Mouse (Mus musculus): ENCODE results near the gene Lrrc74a. TPM values are rescaled to one million over a fixed set of nuclear protein-coding genes. Genes with fewer than 3 reads are reported as not detected.
A peak's percentile ranks its signal among the peaks of the same experiment; 100 is the strongest.

Lrrc74a gene
- polyA plus RNA-seq, 1 experiment from 2014 or later, result not detected

DNA sequence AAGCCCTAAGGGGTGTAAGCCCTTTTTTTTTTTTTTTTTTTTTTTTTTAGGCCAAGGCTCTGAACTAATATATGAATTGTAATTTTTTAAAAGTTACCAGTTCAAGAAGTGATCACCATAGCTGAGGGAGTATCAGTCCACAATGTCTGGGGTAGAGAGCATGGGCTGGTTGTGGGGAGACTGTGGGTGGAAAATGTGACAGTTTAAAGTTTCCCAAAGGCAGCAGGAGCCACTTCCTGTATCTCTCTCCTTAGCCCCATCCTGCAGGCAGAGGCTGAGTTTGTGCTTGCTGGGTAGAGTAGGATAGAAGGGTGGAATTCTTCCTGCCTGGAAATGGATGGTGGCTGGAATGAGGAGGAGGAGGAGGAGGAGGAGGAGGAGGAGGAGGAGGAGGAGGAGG, 40.8 kb upstream of the Lrrc74a start:
- H3K27ac ChIP-seq, result no peak overlapping the region
- no peaks in the 10 kb centered on the region for H3K27me3 ChIP-seq (ENCODE audit: control insufficient read depth, insufficient read depth, low read length)
- DNase-seq (ENCODE audit: low spot score) (no peak), ATAC-seq (ENCODE audit: low FRiP score) (no peak)
- no peak overlapping the region for H3K4me2 ChIP-seq (replicated peaks)
- no peaks in the 10 kb centered on the region for H3K9me3 ChIP-seq (ENCODE audit: control insufficient read depth, low read length)
- peaks cover 70% of the 10 kb centered on the region for H3K36me3 ChIP-seq (replicated peaks; ENCODE audit: control insufficient read depth, insufficient read depth)
- H3K4me3 ChIP-seq (replicated peaks; ENCODE audit: low read length), result no peak overlapping the region
- no peaks in the 10 kb centered on the region for H3K4me1 ChIP-seq (replicated peaks; ENCODE audit: control insufficient read depth, insufficient read depth, low read length)
- H3K9ac ChIP-seq, result no peak overlapping the region

DNA sequence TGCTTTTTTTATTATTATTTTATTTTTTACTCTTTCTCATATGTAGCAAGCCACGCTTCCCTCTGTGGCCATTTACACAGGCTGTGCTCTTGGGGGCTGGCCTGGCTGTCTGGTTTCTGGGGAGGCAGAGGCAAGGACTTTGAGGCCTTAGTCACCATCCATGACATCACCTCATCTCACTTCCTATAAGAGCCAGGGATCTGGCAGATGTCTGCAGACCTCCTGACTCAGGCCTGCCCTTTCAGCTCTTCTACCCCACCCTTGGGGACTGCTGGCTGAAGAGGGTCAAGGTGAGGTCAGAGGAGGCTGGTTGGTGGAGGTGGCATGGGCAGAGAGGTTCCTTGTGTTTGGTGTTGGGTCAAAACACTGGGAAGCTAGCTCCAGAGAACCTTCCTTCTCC, 39.7 kb upstream of the Lrrc74a start:
- Histone ChIP-seq H3K27ac (no peak overlapping the region), H3K9me3 (ENCODE audit: control insufficient read depth, low read length) (no peaks in the 10 kb centered on the region), H3K4me1 (replicated peaks; ENCODE audit: control insufficient read depth, insufficient read depth, low read length) (no peaks in the 10 kb centered on the region), H3K4me2 (replicated peaks) (no peak overlapping the region), H3K36me3 (replicated peaks; ENCODE audit: control insufficient read depth, insufficient read depth) (peaks cover 59% of the 10 kb centered on the region), H3K9ac (no peak overlapping the region), H3K27me3 (ENCODE audit: control insufficient read depth, insufficient read depth, low read length) (no peaks in the 10 kb centered on the region), H3K4me3 (replicated peaks; ENCODE audit: low read length) (no peak overlapping the region)
- ATAC-seq (ENCODE audit: low FRiP score) (no peak), DNase-seq (ENCODE audit: low spot score) (no peak)
- 82% methylated on average over 1 of the region's 1 CpGs for WGBS

DNA sequence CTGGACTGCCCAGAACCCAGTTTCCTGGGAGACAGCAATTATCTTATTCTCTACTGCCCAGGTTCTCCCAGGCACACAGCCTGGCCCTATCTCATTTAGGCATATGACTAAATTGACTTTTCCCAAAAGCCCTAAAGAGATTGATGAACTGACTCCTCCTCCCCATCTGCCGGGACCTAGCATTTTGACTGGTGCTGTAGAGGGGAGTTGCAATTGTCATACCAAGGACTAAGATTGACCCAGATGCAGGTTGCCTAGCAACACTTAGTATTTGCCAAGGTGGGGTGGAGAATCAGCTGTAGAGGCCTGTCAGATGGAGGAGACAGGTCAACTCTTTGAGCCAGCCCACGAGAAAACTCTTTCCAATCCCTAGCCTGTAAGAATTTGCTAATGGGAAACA, 36.2 kb upstream of the Lrrc74a start:
- peaks cover 27% of the 10 kb centered on the region for H3K36me3 ChIP-seq (replicated peaks; ENCODE audit: control insufficient read depth, insufficient read depth)
- no peak for DNase-seq (ENCODE audit: low spot score)
- no peak overlapping the region for H3K4me2 ChIP-seq (replicated peaks)
- peak overlapping the region; percentile 81; the same call in 1 of the 2 replicates for H3K27ac ChIP-seq
- 22% methylated on average over 2 of the region's 2 CpGs for WGBS
- no peaks in the 10 kb centered on the region; the same call in 1 of the 2 replicates for H3K4me1 ChIP-seq (replicated peaks; ENCODE audit: control insufficient read depth, insufficient read depth, low read length)
- no peak overlapping the region for H3K4me3 ChIP-seq (replicated peaks; ENCODE audit: low read length)
- H3K9ac ChIP-seq, result no peak overlapping the region
- no peaks in the 10 kb centered on the region for H3K9me3 ChIP-seq (ENCODE audit: control insufficient read depth, low read length)
- ATAC-seq (ENCODE audit: low FRiP score), result no peak
- H3K27me3 ChIP-seq (ENCODE audit: control insufficient read depth, insufficient read depth, low read length), result no peaks in the 10 kb centered on the region

DNA sequence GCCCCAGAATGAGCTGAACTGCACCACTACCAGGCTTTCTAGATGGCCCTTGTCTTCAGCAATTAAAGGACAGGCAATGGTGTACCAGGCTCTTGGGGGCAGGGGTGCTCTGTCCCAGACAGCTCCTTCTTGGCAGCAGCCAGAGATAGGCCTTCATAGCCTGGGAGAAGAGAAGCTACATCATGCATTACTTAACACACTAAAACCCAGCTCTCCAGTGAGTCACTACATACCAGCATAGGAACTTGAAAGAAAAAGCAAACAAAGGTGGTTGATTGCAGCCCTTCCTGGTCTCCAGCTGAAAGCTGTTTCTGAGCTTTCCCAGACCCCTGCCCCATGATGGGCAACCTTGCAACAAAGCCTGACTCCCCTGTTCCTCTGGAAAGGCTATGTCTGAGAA, 35.6 kb upstream of the Lrrc74a start:
- Histone ChIP-seq H3K9me3 (ENCODE audit: control insufficient read depth, low read length) (no peaks in the 10 kb centered on the region), H3K4me3 (replicated peaks; ENCODE audit: low read length) (no peak overlapping the region), H3K27ac (peak overlapping the region; percentile 81), H3K36me3 (replicated peaks; ENCODE audit: control insufficient read depth, insufficient read depth) (peaks cover 25% of the 10 kb centered on the region), H3K4me1 (replicated peaks; ENCODE audit: control insufficient read depth, insufficient read depth, low read length) (no peaks in the 10 kb centered on the region; the same call in 1 of the 2 replicates), H3K27me3 (ENCODE audit: control insufficient read depth, insufficient read depth, low read length) (no peaks in the 10 kb centered on the region), H3K9ac (no peak overlapping the region), H3K4me2 (replicated peaks) (no peak overlapping the region)
- DNase-seq (ENCODE audit: low spot score) (no peak), ATAC-seq (ENCODE audit: low FRiP score) (no peak)

DNA sequence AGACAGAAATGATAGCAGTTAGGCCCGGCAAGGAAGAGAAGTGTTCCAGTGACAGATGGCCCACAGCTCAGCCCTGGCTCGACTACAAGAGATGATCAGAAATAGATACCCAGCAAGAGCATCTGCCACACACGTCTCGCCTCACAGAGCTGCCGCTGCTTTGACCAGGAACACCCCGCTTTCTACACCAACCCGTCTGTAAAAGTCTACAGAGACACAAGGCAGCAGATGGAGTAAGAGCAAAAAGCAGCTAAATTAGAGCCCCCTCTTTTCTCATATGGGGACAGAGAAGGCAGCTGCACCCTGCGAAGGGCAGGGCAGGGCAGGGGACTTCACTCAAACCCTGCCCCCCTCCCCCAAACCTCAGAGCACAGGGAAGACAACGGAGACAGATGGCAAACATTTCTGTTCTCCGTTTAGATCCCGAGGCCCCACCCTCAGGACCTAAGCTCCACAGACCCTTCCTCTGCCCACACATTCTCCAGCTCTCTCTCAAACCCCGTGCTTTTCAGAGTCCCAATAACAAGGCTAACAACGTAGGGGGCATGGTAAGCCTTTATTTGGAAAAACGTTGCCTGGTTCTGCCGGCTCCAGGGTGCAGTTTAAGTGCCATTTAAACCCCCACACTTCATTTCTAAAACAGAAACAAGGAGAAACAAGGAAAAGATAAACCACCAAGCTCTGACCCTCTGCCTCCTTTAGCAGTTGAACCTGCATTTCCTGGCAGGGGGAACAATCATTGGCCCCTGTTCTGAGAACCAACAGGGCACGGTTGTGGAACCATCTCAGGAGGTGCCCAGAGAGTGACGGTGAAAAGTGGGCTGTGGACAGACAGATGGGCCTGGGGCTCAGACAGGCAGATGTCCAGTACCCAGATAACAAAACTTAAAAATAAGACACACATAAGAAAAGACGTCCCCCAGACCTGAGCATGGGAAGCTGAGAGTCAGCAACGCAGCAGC, 33.9 kb upstream of the Lrrc74a start:
- peak overlapping the region; percentile 29 for H3K9ac ChIP-seq
- H3K9me3 ChIP-seq (ENCODE audit: control insufficient read depth, low read length), result no peaks in the 10 kb centered on the region
- 0 out of 2 replicates have a peak overlapping the region, but pooled peaks have one; percentile 9 for H3K4me2 ChIP-seq (replicated peaks)
- peaks cover 12% of the 10 kb centered on the region for H3K36me3 ChIP-seq (replicated peaks; ENCODE audit: control insufficient read depth, insufficient read depth)
- H3K27ac ChIP-seq, result peak overlapping the region; percentile 81
- H3K4me1 ChIP-seq (replicated peaks; ENCODE audit: control insufficient read depth, insufficient read depth, low read length), result no peaks in the 10 kb centered on the region; the same call in 1 of the 2 replicates
- 22% methylated on average over 19 of the region's 19 CpGs for WGBS
- H3K4me3 ChIP-seq (replicated peaks; ENCODE audit: low read length), result no peak overlapping the region
- DNase-seq (ENCODE audit: low spot score), result peak; percentile 37
- H3K27me3 ChIP-seq (ENCODE audit: control insufficient read depth, insufficient read depth, low read length), result no peaks in the 10 kb centered on the region
- peak; percentile 59; the same call in 1 of the 2 replicates for ATAC-seq (ENCODE audit: low FRiP score)

DNA sequence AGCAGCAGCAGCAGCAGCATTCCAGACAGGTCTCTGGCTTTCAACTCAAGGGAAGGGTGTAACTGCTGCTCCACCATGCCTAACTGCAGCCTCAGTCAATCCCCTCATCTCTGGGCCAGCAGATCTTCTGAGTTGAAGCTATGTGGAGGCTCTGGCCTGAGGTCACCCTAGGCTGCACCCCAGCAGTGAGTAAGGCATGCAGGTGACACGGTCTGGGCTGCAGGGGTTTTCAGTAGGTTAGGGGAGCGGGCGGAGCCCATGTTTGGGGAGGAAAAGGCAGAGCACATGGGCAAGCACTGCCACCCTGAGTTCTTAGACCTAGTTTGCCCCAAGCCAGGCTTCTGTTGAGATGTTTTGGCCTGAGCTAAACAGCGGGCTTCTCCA, 33.2 kb upstream of the Lrrc74a start:
- Histone ChIP-seq H3K9me3 (ENCODE audit: control insufficient read depth, low read length) (no peaks in the 10 kb centered on the region), H3K4me1 (replicated peaks; ENCODE audit: control insufficient read depth, insufficient read depth, low read length) (no peaks in the 10 kb centered on the region; the same call in 1 of the 2 replicates), H3K36me3 (replicated peaks; ENCODE audit: control insufficient read depth, insufficient read depth) (peaks cover 6% of the 10 kb centered on the region), H3K27me3 (ENCODE audit: control insufficient read depth, insufficient read depth, low read length) (no peaks in the 10 kb centered on the region), H3K4me2 (replicated peaks) (no peak overlapping the region), H3K9ac (no peak overlapping the region), H3K27ac (peak overlapping the region; percentile 81), H3K4me3 (replicated peaks; ENCODE audit: low read length) (no peak overlapping the region)
- ATAC-seq (ENCODE audit: low FRiP score), result no peak
- 57% methylated on average over 4 of the region's 4 CpGs for WGBS
- no peak for DNase-seq (ENCODE audit: low spot score)

DNA sequence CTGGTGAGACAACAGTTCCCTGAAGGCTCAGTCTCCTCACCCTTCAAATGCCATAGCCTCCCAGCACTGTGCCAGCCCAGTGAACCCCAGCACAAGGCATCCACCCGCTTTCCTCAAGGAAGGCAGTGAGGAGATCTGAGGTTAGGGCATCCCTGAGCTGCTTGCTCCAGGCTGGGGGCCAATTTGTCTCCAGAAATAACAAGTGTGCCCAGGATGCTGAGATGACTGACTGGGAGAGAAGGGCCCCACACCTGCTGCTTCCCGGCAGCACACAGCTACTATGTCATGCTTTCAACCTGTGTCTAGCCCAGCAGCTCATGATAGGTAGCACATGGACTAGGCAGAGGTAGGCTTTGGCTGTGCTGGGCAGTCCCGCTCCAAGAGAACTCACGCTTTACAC, 32.7 kb upstream of the Lrrc74a start:
- no peaks in the 10 kb centered on the region for H3K9me3 ChIP-seq (ENCODE audit: control insufficient read depth, low read length)
- DNase-seq (ENCODE audit: low spot score) (no peak), ATAC-seq (ENCODE audit: low FRiP score) (no peak)
- H3K36me3 ChIP-seq (replicated peaks; ENCODE audit: control insufficient read depth, insufficient read depth), result peaks cover under 1% of the 10 kb centered on the region
- no peak overlapping the region for H3K4me2 ChIP-seq (replicated peaks)
- H3K27ac ChIP-seq, result peak overlapping the region; percentile 81; the same call in 1 of the 2 replicates
- no peaks in the 10 kb centered on the region for H3K27me3 ChIP-seq (ENCODE audit: control insufficient read depth, insufficient read depth, low read length)
- no peaks in the 10 kb centered on the region; the same call in 1 of the 2 replicates for H3K4me1 ChIP-seq (replicated peaks; ENCODE audit: control insufficient read depth, insufficient read depth, low read length)
- WGBS, result 90% methylated on average over 4 of the region's 4 CpGs
- no peak overlapping the region for H3K4me3 ChIP-seq (replicated peaks; ENCODE audit: low read length)
- H3K9ac ChIP-seq, result no peak overlapping the region

DNA sequence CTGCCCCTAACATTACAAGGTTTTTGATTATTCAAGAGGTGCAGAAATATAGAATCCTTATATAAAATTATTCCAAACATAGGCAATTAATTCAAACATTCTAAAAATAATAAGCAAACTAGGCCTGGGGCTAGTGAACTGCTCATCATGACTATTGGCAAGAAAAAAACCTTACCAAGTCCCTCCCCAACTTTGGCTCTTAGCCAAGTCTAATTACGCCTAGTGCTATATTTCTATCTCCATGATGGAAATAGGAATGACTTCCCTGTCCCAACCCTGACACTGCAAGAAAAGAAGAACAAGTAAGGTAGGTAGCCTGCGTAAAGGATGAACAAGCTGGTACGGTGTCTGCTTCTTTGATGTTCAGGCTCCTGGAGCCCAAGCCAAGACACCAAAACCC, 31.5 kb upstream of the Lrrc74a start:
- 86% methylated on average over 3 of the region's 3 CpGs for WGBS
- DNase-seq (ENCODE audit: low spot score), result no peak
- H3K4me1 ChIP-seq (replicated peaks; ENCODE audit: control insufficient read depth, insufficient read depth, low read length), result no peaks in the 10 kb centered on the region; the same call in 1 of the 2 replicates

DNA sequence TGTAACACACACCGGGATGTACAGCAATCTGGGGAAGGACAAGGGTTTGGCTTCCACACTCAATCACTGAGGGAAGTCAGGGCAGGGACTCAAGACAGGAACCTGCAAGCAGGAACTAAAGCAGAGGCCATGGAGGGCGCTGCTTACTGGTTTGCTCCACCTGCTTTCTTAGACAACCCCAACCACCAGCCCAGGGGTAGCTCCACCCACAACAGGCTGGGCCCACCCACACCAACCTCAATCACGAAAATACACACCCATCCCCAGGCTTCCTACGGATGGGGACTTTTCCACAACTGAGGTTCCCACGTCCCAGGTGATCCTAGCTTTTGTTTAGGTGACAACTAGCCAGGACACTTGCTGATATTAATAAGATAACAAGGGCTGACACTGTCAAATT, 28.3 kb upstream of the Lrrc74a start:
- Histone ChIP-seq H3K27me3 (ENCODE audit: control insufficient read depth, insufficient read depth, low read length) (no peaks in the 10 kb centered on the region), H3K9me3 (ENCODE audit: control insufficient read depth, low read length) (no peaks in the 10 kb centered on the region), H3K27ac (no peak overlapping the region), H3K9ac (no peak overlapping the region), H3K4me3 (replicated peaks; ENCODE audit: low read length) (no peak overlapping the region), H3K4me1 (replicated peaks; ENCODE audit: control insufficient read depth, insufficient read depth, low read length) (no peaks in the 10 kb centered on the region), H3K36me3 (replicated peaks; ENCODE audit: control insufficient read depth, insufficient read depth) (no peaks in the 10 kb centered on the region; the same call in none of the 2 replicates), H3K4me2 (replicated peaks) (no peak overlapping the region)
- ATAC-seq (ENCODE audit: low FRiP score) (no peak), DNase-seq (ENCODE audit: low spot score) (no peak)
- WGBS, result 82% methylated on average over 5 of the region's 5 CpGs

More for the DNA sequence above, 31.5 kb upstream of the Lrrc74a start:
- Histone ChIP-seq H3K4me2 (replicated peaks) (no peak overlapping the region), H3K4me3 (replicated peaks; ENCODE audit: low read length) (no peak overlapping the region), H3K27me3 (ENCODE audit: control insufficient read depth, insufficient read depth, low read length) (no peaks in the 10 kb centered on the region), H3K9me3 (ENCODE audit: control insufficient read depth, low read length) (no peaks in the 10 kb centered on the region), H3K27ac (no peak overlapping the region), H3K9ac (no peak overlapping the region), H3K36me3 (replicated peaks; ENCODE audit: control insufficient read depth, insufficient read depth) (no peaks in the 10 kb centered on the region; the same call in none of the 2 replicates)
- no peak for ATAC-seq (ENCODE audit: low FRiP score)

Measured in hindbrain, embryonic 14.5 days (tissue).